Mouse (Mus musculus) heart, postnatal 36 days (tissue): Measurements from ENCODE around the gene Ankrd66. TPM values are rescaled to one million over a fixed set of nuclear protein-coding genes. Genes with fewer than 3 reads are reported as not detected.

Experiments
- DNase-seq, 2 experiments: peaks; one replicate each; pipeline ENCODE4 v3.0.0; 2021 to 2022
- intact Hi-C: fragments of 180-260 bp; cut with DNase I; formaldehyde crosslinking; loops from one replicate; pipeline ENCODE4 v1.15.1; 2025
- total RNA-seq, 2 experiments: library from RNA; stranded (reverse); gene quantifications; 2 replicates each; pipeline ENCODE4 v1.2.3; 2021

Gene Ankrd66
- total RNA-seq: not detected

DNA sequence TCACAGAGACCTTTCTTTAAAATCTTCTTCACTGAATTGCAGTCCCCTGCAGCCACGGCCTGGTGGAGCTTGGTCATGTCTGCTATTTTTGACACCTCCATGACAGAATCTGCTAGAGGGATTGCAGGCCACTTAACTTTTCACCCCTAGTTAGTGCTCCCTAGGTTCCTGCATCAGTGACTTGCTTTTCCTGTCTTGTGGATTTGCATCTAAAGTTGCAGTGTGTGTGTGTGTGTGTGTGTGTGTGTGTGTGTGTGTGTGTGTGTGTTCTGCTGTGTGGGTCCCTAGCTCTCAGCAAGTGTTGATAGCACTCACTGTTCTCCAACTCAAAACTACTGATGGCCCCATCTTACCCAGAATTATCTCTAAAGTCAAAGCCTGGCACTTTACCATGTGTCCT, at the start of gene Ankrd66:
Gene Ankrd66 (minus strand): TSS at position 101 of the 400 bp plus-strand sequence.
- intact Hi-C loops: no loop called here
- no peak for DNase-seq

DNA sequence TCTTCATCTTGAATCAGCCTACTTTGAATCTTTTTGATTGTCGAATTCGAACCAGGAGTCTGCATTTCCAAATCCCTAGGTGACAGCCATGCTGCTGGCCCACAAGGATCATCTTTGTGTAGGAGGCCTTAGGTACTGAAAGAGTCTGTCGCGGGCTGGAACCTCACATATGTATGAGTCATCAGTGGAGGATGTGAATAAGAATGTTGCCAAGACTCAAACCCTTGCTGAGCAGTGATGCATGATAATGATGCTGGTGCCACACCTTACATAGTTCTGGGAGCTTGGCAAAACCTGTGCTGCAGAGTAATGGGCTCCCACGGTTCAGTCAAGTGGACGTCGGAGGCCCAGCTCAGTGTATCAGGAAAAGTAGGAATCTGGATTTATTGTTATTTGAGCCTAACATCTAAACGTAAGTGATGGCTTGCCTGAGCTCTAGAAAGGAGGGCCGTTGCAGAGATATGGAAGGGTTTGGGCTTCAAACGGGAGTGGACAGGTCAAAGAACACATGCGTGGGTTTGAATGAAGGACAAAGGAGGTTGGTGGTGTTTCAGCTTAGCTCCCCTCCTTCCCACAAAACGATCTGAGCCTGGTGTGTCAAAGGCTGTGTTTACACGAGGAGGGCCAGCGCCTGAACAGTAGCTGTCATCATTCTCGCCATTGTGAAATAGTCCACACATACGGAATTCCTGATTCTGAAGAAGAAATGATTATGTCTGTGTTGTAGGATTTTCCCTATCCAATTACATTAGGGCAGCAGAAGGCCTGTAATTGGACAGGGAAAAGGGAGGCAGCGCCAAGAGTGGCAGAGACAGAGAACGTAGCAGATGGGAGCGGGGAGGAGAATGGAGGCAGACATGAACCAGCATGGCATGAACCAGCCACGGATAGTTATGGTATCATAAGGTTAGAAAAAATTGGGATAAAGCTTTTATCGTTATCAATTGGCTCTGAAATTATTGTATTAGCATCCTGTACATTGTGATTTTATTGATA, 49.2 kb upstream of the Ankrd66 start:
- DNase-seq: no peak
- intact Hi-C loops: no loop called here

DNA sequence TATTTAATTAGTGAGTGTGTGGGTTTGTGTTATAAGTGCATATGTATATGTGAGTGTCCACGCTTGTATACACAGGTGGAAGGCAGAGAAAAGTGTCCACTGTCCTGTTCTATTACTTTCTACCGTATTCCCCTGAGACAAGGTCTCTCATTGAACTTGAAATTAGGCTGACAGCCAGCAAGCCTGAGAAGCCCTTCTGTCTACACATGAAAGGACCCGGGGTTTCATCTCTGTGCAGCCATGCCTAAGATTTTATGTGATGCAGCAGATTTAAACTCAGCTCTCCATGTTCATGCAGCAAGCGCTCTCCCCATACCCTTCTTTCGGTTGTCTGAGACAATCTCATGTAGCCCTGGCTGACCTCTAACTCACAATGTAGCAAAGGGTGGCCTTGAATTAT, 47.1 kb upstream of the Ankrd66 start:
- DNase-seq: no peak
- intact Hi-C loops: no loop called here

DNA sequence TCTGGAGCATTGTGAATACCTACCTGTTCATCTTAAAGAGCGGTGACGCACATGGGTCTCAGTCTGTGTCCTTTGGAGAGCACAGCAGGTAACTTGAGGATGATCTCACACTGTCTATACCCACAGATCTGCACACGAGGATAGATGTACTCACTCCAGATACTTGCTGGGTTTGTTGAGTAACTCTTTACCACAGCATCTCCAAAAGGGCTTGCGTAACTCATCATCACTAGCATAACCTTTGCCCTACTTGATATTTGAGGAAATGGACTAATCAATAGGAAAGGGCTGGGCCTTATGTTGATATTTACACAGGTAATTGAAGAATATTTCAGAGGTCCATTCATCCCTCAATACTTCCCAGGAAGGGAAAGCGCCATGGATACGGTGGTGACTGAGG, 46.3 kb upstream of the Ankrd66 start:
- intact Hi-C loops: no loop called here

DNA sequence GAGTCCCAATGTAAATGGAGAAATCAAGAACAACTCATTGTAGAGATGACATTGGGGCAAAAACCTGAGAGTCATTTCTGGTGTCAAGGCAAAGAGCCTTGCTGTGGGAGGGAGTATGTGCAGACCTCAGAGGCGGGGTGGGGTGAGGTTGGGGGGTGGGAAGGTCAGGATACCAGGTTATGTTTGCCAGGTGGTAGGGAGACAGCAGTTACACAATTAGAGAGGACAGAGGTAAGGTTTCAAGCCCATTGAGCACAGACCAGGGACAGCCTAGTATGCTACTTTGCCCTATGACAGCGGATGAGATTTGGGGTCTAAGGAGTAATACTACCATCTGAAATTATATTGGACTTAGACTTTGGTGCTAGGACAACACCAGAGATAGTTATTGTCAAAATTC, 43.8 kb upstream of the Ankrd66 start:
- intact Hi-C loops: no loop called here

More for the DNA sequence above, 46.3 kb upstream of the Ankrd66 start:
- DNase-seq: no peak

DNA sequence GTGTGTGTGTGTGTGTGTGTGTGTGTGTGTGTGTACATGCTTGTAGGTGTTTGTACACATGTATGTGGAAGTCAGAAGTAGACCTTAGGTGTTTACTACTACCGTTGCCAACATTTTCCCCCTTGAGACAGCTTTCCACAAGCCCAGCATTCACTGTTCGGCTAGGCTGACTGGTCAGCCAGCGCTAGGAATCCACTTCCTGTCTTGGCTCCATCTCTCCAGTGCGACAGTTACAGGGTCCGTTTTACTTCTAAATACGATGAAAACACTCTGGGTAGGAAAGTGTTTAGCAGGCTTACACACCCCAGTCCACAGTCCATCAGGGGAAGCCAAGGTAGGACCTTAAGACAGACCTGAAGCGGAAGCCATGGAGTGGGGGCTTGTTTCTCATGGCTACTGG, 41.3 kb upstream of the Ankrd66 start:
- no peak for DNase-seq
- intact Hi-C loops: no loop called here

More for the DNA sequence above, 43.8 kb upstream of the Ankrd66 start:
- no peak for DNase-seq

GRCm38 (mm10) chr17:43581012-43581467, 37.6 kb upstream of the Ankrd66 start:
- intact Hi-C loops: no loop called here
- DNase-seq: peak; percentile 16 to 30

DNA sequence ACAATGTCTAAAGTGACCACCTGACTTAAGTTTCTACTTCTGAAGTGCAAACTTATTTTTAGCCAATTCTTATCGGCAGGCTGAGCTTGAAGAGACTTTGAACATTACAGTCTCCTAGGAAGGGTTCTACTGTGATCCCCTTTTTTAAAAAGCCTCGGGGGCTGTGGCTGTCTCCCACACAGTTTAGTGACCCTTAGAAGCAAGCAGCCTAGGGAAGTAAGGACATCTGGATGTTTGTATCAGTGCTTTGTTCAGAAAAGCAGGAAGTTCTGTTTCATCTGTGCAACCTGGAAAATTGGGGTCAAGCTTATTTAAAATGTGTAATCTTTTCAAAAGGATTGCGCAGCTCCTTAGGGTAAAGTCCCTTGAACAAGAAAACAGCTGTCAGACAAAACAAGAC, 37.0 kb upstream of the Ankrd66 start:
- DNase-seq: no peak
- intact Hi-C loops: no loop called here

DNA sequence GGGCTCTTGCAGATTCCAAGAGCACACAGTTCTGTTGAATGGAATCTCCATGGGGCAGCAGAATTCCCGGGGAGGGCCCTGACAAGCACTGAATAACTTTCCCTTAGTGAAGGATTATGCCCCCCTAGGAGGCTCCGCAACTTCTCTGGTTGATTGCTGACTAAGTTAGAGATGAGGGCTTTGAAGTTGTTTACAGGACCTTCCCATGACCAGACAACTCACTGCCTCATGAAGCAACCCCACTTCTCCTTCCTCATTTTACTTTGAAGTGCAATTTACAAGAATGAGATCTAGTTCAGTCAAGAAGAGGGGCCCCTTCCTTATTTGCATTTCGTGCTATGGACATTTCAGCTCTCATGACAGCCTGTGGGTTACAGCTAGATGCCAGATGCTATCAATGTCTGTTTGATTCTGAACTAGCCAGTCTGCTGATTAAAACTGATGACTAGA, 30.2 kb upstream of the Ankrd66 start:
- DNase-seq: no peak
- intact Hi-C loops: no loop called here

DNA sequence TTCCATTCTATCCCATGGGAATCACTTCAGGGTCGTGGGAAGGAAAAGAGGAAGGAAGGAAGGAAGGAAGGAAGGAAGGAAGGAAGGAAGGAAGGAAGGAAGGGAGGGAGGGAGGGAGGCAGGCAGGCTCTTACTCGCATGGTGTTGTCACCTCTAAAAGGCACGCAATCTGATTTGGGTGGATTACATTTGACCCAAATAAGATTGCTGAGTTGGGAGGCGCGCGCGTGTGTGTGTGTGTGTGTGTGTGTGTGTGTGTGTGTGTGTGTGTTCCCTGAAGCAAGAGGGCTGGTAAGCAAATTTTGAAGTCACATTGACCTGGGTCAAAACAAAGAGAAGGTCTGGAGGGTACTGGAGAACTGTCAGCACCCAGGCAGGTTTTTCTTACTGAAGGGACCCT, 25.8 kb upstream of the Ankrd66 start:
- intact Hi-C loops: no loop called here
- no peak for DNase-seq

GRCm38 (mm10) chr17:43567992-43568888, 24.8 kb upstream of the Ankrd66 start, which contains the start of gene Pla2g7:
Pla2g7 (plus strand) TSS chr17:43568098.
- intact Hi-C loops: no loop called here
- DNase-seq: peak; percentile 46 to 47

DNA sequence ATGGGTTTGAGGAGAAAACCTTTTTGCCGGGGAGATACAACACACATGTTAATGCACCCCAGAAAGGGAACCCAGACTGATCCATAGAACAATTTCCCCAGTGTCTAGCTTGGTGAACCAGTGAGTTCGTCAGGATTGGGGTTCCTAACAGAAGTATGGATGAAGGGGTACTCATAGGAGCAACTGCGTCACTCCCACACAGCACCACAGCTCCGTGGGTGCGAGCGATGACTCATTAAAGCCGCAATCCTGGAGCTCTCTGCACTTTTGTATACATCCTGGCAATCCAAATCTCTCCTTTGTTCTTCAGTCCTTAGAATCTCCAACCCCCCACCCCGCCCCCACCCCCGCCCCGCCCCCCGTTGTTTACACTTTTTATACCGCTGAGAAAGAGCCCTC, 24.2 kb upstream of the Ankrd66 start:
- no peak for DNase-seq
- intact Hi-C loops: no loop called here

DNA sequence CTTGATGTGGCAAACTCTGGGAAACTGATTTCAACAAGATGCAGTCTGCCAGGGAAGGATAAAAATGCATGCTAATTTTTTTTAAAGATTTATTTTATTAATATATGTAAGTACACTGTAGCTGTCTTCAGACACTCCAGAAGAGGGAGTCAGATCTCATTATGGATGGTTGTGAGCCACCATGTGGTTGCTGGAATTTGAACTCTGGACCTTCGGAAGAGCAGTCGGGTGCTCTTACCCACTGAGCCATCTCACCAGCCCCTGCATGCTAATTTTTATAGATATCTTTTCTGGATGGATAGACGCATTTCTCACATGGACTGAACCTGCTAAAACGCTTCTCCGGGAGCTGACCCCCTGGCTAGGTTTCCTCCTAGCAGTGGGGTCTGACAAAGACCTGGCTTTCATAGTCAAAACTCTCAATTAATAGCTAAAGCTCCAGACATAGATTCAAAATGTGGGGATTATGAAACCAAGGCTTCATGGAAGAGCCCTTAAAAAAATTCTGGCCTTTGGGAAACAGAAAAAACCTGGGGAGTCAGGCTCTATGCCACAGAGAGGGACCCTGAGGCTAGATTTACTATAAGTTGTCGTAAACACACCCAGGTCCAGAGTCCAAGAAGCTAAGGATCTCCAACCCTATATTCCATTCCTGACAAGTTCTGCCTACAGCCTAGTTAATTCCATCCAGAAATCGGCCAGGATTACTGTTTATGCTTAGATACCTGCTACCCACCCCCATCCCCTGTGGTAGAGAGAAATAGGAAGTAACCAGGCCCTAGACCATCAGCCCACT, 20.0 kb upstream of the Ankrd66 start:
- DNase-seq: no peak
- intact Hi-C loops: no loop called here

DNA sequence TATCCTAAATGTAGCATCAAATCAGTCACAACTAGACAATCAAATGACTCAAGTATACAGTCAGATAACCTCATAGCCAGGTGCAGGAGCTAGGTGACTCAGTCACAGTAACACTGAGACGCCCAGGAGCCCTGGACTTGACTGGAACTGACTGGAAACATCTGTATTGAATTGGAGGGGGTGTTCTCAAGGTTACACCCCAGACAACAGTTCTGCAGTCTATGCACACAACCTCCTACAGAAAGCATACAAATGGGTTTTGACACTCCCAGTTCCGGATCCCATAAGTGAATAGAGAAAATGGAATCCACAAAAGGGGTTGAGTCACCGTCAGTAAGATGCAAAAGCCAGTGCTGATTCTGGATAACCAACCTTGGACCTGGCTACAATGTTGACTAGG, 15.2 kb upstream of the Ankrd66 start:
- no peak for DNase-seq
- intact Hi-C loops: no loop called here

DNA sequence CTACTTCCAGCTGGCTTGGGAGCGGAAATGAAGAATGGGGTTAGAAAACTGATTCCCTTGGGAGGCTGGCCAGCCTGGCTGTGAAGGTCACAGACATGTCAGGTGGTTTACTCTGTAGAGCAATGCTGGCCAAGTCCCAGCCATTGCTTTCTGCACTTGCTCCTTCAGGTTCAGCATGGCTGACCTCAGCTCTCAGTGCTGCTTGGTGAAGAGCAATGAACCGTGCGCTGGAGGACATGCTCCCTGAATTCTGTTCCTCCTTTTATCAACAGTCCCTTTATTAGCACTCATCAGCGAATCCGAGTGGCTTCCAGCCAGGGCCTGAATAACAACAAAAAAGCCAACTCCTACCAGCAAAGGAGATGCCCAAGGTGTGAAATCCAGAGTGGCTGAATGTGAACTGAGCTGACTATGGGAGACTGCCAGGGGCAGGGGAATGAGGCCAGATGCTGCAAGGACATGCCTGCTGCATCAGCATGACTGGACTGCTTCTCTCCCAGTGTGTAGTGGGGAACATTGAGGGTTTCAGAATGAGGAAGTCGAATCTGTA, 14.2 kb upstream of the Ankrd66 start:
- intact Hi-C loops: no loop called here
- DNase-seq: peak; percentile 45 to 50

GRCm38 (mm10) chr17:43557104-43557503, 13.7 kb upstream of the Ankrd66 start:
- intact Hi-C loops: no loop called here
- no peak for DNase-seq

DNA sequence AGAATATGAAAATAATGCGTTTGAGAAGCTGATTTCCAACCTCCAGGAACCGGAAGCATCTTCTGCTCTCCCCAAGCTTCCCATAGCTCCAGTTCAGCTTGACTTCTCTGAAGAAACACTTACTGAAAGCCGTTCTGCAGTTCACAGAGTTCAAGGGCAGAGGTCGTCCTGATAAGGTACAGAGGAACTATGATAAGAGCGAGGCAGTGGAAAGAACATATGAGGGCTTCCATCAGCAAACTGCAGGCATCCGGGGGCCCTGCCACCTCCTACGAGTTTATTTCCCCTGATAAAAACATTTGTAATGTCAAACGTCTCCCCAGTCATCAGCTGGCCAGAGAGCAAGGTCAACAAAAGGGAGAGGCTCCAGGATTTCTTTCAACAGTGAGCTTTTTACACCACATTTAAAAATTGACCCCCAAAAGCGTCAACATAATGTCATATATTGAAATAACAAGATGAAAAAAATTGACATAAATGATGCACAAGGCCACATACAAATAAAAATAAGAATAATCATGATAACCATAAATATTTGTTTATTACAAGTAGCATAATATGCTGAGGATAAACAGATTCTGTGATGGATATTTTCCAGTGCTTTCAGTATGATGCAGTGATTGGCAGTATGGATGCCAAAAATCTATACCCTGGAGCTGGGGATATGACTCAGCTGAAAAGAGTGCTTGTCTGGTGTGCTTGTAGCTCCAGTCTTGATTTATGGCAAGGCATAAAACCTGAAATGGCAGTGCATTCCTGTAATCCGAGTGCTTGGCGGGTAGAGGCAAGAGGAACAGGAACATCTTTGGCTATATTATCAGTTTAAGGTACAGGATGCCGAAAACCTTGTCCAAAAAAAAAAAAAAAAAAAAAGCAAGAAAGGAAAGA, 11.3 kb upstream of the Ankrd66 start:
- DNase-seq: no peak
- intact Hi-C loops: no loop called here

DNA sequence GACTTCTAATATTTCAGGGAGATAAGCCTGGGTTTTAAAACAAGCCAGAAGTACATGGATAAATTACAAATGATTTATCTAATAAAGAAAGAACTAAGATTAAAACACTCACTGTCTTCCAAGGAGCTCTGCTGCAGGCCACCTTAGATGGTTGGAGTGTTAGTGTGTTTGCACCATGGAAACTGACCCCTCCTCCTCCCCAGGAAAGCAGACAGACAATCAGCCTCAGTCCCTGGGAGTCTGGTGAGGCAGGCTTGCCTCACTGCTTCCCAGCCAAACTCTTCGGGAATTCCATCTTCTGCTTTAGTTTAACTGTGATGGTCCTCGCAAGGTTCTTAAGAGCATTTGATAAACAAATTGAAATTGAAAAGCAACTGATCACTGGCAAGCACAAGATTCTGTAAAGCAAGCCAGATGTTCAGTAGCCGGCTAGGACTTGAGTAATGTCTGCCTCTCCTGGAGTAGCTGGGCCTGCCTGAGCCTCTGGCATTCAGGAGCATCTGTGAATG, 7.7 kb upstream of the Ankrd66 start:
- no peak for DNase-seq
- intact Hi-C loops: no loop called here

- intact Hi-C loops: no loop called here
- DNase-seq: no peak
Observed at GRCm38 (mm10) chr17:43544040-43544439, 601 bp upstream of the Ankrd66 start.
